Mouse (Mus musculus) skeletal muscle tissue, adult 2 months (tissue): Measurements from ENCODE around the gene Fbxl17.
A peak's percentile ranks its signal among the peaks of the same experiment; 100 is the strongest.

Source experiments
- DNase-seq: peaks from one replicate; pipeline ENCODE4 v3.0.0-alpha.2; 2012; ENCODE audit warnings: low read depth, low spot score

Fbxl17 gene

DNA sequence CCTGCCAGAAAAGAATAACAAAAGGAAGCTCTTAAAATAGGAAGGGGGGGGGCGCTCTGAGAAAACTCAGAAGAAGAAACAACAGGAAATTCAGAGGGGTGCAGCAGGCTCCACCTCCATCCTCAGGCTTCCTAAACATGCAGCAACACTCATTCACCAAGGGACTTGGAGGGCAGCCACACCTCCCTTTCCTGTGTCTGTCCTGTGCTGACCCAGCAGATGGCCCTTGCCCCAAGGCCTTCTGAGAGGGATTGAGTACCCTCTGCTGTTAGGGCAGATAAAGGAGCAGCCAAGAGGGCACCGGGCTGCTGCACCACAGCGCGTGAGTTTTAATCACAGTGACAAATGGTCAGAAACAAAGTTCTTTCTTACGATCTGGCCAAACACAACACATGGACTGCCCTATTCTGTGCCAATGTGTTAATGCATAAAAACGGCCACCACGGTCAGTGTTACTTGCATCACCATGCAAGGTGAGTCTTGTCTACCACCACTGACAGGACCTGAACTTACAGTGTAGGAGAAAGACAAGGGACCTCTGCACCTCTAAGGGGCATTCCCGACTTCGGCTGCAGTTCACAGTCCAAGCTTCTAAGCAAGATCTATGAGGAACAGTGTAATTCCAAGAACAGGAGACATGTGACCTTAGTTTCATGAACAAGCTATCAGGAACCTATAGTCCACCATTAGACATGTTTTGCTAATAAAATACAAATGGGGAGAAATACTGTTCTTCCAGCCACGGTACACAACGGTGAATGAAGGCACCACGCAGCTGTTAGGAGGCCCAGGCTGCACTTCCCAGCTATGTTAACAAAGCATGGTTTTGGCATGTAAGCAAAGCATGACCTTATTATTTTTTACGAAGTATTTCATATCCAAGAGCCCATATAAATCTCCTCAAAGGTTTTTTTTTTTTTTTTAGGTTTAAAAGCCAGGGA, 96.8 kb downstream of the Fbxl17 start:
- peak; percentile 32 for DNase-seq

DNA sequence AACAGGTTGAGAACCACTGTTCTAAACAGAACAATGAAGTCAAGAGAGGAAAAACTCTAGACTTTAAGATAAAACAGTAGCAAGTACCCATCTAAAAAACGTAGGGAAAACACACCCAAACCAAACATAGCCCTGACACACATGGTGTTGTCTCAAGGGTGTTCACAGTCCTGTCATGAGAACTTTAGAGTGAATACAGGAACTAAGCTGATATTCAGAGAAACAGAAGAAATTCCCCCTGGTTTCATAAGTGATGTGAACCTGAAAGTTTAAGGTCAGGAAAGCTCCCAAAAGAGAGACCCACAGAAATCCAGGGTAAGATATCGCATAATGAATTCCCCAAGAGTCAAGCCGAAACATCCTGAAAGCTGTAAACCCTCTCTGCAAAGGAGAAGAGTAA, 97.6 kb downstream of the Fbxl17 start:
- DNase-seq: no peak

DNA sequence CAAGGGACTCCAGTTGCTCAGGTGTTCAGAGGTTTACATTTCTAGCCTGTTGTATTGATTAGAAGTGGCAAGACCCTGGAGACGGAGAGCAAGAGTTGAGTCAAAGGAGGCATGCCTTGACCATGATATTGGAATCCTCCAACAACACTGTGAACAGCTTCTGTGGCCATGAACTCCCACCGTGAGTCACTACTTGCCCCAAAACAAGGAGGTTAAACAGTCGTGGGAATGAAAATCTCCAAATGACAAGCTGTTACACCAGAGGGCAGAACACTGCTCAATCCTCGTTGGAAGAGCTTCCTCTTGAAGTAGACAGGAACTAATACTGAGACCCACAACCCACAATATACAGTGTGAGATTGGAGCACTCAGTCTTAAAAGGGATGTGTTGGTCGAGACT, 99.2 kb downstream of the Fbxl17 start:
- DNase-seq: no peak

DNA sequence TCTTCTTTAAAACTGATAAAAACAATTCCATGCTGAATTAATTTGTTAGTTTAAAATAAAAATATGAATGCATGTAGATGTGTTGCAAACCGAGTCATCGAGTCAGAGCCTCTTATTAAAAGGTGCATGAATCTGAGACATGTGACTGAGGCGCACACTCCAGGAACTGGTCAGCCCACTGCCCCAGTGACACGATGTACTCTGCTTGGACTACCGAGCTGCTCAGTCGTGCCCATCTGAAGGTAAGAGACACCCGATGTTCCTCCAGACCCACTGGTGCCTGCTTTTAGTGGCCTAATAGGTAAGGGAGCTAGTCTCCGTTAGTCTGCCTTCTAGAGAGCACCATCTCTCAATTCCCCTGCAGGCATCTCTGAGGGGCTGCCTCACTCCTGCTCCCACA, 100.0 kb downstream of the Fbxl17 start:
- no peak for DNase-seq

DNA sequence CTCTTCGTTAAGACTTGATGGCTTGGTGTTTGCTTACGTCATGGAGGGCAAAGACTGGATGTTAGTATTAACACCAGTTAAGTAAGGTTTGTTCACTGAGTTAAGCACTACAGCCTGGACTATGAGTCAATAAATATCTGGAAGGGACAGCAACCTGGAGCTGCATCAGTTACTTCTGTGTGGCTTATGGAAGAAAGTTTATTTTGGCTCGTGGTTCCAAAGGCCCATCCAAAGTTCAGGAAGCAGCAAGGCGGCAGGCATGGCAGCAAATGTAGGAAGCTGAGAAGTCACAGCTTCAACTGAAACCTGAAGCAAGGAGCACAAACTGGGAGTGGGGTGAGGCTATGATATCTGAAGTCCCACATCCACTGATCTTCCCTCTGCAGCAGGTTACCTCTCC, 108.3 kb downstream of the Fbxl17 start:
- no peak for DNase-seq

DNA sequence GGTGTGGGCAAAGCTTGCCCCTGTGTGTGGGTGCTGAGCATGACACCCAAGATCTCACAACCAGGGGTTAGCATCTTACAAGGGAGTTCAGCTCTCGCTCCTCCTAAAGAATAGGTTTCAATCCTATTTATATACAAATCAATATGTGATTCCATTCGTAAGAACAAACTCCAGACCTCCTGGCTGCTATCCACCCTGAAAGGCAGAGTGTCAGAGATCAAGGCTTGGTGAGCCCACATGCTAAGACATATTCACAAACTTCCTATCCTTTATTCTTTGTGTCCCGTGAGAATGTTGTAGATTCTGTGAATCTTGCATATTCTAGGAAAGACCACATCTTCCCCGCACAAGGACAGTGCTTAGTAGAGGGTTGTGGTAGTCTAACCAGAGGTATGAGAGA, 108.9 kb downstream of the Fbxl17 start:
- no peak for DNase-seq

DNA sequence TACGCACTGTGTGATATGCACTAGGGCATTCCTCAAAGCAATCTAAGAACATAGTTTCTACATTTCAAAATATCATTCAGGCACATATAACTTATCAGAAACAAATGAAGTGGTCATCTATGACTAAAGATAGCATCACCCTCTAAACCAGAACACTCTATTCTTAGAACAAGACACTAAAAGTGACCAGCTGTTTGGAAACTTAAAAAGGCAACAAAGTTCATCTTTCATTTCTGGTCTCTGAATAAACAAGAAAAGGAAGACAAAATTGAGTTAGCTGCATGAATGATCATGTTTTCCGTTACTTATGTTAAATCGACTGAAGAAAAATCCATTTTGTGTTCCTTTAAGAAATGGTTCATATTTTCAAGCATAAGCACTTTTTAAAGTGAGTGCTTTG, 128.8 kb downstream of the Fbxl17 start:
- no peak for DNase-seq

DNA sequence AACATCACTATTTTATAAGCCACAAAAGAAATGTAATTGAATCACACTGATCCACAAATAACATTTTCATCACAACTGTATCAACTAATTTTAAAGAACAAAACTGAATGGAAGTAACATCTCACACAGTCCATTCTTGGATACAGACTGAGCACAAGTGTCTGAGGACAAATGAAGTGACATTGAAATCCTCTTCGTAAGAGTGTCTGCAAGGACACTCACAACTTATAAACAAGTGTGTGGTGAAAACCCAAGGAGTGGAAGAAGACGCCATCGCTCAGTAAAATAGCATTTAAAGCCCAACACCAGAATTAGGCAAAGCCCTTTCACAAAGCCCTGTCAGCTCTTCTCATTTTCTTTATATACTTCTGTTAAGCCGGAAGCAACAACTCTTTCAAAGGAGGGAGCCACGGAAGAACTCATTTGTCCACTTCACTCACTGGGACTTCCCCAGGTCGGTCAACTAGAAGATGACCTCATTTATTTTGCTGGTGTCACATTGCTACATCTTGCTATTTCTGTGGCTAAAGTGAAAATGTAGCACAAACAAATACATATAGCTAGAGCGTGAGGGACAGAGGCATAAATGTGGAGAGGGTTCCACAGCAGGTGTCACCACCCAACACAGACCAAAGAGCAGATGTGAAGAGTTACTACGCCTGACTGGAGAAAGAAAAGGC, 130.0 kb downstream of the Fbxl17 start:
- DNase-seq: peak; percentile 32

DNA sequence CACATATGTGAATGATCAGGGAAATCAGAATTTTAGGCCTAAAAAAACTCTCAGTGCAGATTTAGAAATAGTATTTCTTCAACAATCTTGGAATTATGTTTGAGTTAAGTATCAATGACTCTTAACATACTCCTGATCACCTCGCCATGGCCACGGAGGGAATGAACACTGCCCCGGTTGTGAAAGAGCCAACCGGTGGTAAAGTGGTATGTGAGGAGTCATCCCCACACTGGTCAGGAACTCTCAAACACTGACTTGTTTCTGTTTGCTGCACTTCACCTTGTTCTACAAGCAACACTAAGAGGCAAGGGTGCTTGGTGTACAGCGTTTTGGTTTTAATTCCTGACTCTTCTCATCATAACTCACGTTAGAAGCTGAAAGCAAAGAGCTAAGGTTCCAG, 132.3 kb downstream of the Fbxl17 start:
- no peak for DNase-seq

DNA sequence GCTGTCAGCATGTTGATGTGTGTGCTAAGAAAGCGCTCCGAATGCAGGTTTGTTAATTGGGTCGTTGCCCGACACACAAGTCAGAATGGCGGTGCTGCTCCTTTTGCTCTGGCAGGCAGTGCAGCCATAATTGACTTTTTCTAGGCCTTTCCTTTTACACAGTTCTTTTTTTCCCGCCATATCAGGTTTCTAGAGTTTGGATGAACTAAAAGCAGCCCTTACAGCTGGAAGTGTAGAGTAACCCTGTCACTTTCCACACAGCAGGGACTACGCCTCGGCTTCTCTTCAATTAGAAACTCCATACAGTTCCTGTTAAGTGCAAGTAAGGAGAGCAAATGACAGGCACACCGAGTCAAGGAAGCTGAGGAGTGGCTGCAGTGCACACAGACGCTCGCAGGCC, 133.8 kb downstream of the Fbxl17 start:
- DNase-seq: peak; percentile 23

DNA sequence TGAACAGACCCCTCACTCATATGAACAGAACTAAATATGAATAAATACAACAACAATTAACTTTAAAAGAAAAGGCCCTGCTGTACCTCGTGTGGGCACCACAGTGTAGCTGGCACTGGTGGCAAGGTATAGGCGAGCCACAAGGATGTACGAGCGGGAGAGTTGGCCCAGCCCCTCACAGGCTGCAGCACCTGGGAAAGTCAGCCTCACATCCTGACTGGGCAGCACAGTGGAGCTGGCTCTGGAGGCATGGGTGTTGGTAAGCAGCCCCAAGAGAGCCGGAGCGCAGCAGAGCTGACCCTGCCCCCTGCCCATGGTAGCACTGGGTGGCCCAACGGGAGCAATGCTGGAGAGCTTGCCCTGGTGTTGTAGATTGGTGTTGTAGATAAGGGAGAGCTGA, 135.2 kb downstream of the Fbxl17 start:
- no peak for DNase-seq

DNA sequence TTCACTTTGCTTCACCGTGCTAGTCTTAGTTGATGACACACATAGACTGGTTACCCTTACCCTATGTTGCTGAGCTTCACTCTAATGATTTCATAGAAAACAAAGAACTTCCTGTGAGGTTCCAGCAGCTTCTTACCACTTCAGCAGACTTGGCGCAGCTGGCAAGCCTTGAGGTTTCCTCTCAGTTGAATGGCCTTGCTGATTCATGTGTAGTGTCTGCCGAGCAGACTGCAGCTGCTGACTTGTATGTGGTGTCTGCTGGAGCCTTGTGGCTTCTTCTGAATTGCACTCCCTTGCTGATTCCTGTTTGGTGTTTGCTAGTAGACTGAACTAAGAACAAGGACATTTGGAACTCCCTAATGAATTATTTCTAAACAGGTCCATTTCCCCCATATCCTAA, 137.6 kb downstream of the Fbxl17 start:
- no peak for DNase-seq

DNA sequence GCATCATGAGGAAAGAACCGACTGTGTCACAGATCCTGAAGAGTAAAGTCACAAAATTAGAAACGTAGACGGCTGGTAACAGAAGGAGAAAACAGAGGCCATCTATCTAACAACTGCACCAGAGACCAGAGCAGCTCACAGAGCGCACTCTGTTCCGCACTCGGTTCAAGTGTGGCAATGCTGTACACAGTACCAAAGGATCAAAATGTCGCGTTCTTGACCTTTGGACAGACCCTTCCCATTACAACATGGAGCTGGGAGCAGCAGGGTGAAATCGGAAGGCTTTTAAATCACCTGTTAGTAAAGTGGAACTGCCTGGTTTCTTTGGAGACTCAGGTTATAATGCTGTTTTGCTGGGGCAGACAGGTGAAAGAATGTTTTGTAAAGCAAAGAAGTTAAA, 138.1 kb downstream of the Fbxl17 start:
- no peak for DNase-seq

DNA sequence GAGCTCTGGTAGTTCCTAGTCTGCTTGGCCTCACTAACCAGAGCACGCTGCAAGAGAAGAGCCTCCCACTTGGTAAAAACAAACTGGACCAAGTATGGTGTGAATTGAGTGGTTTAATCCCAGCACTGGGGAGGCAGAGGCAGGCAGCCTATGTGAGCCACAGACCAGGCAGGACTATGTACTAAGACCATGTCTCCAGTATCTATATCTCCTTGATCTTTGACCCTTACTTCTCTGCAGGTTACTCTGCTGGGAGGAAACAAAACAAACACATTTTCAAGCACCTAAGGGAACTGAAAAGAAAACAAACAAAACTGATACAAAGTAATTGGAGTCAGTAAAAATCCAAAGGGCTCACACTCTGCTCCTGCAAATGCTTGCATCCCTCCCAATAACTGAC, 141.0 kb downstream of the Fbxl17 start:
- no peak for DNase-seq

DNA sequence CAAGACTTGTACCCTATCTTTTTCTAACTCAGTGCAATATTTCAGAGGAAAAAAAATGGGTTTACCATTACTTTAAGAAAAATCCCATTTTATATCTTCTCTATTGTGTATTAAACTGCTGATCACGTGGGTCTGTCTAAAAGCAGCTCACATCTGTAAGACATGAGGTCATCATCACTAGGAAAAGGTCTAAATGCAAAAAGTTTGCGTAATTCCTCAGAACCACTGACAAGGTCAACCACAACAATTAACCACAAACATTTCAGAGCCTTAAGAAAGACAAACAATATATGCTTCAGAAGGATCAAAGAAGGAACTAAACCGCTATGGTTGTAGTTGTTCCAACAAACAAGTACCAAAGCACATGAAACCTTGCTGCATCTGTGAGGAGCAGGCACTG, 143.6 kb downstream of the Fbxl17 start:
- no peak for DNase-seq

DNA sequence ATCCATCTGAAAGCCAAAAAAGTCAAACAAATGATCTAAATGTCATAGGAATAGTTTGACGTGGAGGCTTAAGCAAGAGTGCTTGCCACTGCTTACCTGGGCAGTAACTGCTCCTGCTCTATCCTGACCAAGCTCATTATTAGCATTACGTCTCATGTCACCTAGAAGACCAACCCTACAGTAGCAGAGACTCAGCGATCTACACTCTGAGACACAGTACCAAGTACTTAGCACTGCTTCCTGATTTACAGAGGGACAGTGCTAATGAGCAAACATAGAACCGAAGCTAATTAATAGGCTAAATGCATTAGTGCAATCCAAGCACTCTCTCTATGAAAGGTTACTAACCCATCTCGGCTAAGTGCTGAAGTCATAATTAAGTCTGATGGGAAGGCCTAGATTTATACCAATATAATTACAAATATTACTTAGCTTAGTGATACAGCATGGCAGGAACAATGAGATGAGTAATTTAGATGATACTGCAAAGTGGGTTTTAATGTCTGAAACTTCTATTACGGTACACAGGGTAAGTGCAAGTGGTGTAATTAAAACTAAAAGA, 147.1 kb downstream of the Fbxl17 start:
- DNase-seq: no peak

DNA sequence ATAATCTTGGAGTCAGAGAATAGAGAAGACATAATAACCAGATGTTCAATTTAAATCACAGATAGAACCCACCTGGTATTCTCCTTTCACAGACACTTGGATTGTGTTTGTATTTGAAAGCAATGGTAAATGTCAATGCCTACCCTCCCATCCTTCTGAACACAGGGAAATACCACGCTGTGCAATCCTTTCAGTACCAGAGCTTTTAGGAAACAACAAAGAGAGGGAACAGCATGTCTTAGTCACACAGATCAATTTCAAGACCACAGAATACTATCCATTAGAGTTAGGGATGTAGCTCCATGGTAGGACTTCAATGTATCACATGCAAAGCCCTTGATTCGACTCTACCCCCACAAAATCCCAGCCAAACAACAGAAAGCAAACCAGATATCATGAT, 148.1 kb downstream of the Fbxl17 start:
- no peak for DNase-seq

DNA sequence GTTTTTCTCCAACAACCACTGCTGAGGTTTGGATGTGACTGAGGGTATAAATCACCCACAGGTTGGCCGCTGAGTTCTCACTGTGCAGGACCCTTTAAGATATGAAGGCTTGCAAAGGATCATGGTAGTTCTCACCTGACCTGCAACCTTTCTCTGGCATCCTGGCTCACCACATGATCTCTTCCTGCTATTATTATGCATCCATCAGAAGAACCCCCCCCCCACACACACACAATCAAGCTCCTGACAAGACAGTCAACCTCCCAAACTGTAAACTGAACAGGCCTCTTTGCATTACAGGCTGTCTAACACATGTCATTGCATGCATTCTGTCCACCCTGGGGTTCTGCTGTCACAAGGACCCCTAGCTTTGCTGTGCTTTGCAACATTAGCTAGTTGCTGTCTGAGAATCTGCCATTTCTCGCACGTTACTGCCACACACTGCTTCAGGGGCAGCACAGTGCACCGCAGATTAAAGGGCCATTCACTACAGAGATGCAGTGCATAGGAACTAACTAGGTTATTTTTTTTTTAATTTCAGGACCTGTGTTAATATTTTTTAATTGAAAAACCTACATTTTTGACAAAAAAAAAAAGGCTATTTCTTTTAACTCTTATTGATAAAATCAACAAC, 148.8 kb downstream of the Fbxl17 start:
- no peak for DNase-seq

DNA sequence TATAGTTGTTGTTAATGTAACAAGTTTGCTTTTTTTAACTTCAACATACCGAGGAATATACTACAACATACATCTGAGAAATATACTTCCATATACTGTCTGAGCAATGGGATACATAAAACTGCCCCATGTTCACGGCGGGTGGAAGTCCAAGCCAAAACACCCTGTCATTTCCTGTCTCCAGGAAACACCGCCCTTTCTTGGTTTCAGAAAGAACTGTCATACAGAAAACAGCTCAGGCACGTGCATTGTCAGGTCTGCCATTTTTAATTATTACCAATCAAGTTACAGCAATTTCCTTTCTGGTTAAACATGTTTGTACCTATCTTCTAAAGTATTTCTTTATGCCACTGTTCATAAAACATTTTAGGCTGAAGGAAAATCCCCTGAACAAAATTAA, 155.7 kb downstream of the Fbxl17 start:
- DNase-seq: no peak

DNA sequence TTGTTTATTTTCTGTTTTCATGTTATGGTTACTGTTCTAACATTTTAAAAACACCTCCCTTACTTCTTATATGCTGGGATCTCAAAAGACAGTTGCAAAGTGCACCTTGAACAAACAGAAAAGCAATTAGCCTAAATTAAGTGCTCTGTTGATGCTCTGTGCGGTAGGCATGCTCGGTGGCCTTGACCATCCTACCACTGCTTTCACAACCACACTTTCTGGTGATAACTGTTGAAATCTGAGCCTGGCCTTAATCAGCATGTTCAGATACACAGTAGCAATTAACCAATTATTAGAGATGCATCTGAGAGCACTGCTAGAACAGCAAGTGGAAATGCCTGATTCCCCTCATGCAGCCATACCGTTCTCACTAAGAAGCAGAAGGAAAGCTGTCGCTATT, 156.7 kb downstream of the Fbxl17 start:
- no peak for DNase-seq

DNA sequence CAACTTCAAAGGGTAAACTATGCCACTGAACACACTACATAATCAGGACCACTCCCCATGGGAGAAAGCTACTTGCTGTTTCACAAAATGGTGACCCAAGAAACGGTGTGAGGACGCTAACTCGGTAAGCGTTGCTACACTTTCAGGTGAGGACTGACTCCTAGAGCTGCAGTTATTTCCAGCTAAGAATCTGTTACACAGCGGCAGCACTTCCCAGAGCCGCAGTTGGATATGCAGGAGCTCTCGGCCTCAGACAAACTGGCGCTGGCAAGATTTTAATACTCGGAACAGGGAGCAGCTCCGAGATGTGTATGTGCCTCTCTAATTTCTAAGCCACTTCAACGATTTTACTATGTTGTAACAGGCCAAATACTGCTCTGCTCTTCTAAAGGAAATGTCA, 157.4 kb downstream of the Fbxl17 start:
- DNase-seq: no peak

DNA sequence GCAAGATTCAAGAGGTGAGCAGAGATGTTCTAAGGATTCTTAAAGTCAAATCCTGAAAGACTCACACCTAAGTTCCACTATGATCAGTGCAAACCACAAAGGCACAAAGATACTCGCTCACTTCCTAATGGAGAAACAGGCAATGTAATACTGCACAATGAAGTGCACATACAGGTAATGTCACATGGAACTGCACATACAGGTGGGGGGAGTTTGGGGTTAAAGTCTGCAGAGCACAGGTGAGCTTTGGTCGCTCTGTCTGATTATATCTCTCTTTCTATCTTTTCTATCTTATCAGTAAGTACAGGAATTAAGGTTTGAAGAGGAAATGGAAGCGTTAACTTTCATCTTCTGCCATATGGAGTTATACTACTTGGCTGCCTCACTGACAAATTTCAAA, 158.6 kb downstream of the Fbxl17 start:
- no peak for DNase-seq
